Mouse (Mus musculus) small intestine, adult 2 months (tissue): ENCODE data around the gene Mylk3. TPM values are rescaled to one million over a fixed set of nuclear protein-coding genes. Genes with fewer than 3 reads are reported as not detected.

Source experiments
- H3K27ac ChIP-seq: fragments of 200-500 bp; 2 replicates; pipeline ENCODE4 v1.5.1; 2012; ENCODE audit warnings: low read depth, low read length, control low read depth, inconsistent platforms; ENCODE audit not compliant: insufficient read depth
- H3K27me3 ChIP-seq: fragments of 200-500 bp; 2 replicates; pipeline ENCODE4 v1.6.1; 2012; ENCODE audit warnings: mild to moderate bottlenecking, moderate library complexity, low read length, inconsistent platforms; ENCODE audit not compliant: control insufficient read depth, insufficient read depth
- H3K36me3 ChIP-seq: fragments of 200-500 bp; 2 replicates; pipeline ENCODE4 v1.6.1; 2012; ENCODE audit warnings: mild to moderate bottlenecking, low read length, control low read depth, inconsistent platforms; ENCODE audit not compliant: control insufficient read depth, insufficient read depth
- H3K4me1 ChIP-seq: fragments of 200-500 bp; 2 replicates; pipeline ENCODE4 v1.6.1; 2012; ENCODE audit warnings: low read length, inconsistent platforms, mixed read lengths; ENCODE audit not compliant: control insufficient read depth, insufficient read depth, insufficient read length
- H3K4me3 ChIP-seq: fragments of 200-500 bp; 2 replicates; pipeline ENCODE4 v1.5.1; 2012; ENCODE audit warnings: low read depth, mild to moderate bottlenecking, control low read depth, inconsistent platforms, low read length, moderate library complexity
- CTCF ChIP-seq: fragments of 200-500 bp; IDR thresholded peaks from 2 replicates; pipeline ENCODE4 v1.5.1; 2012; ENCODE audit warnings: low read depth, mild to moderate bottlenecking, control low read depth, inconsistent platforms, low read length, moderate library complexity, mixed read lengths; ENCODE audit not compliant: insufficient replicate concordance, insufficient read length; ENCODE audit errors: extremely low read depth
- POLR2A ChIP-seq: fragments of 200-500 bp; IDR thresholded peaks from 2 replicates; pipeline ENCODE4 v1.6.1; 2012; ENCODE audit warnings: low read depth, mild to moderate bottlenecking, control low read depth, inconsistent platforms, low read length, moderate library complexity
- WGBS: fragments of 180-500 bp; shearing (Covaris S2); methylation state at CpG from one replicate; pipeline ENCODE4 v1.1.7; 2018; 5-methylcytosine and 5-hydroxymethylcytosine counted together
- polyA plus RNA-seq: library from polyadenylated mRNA; depleted of rRNA; stranded (reverse); fragments of >200 nt; gene quantifications from 2 replicates; pipeline ENCODE4 v1.2.3, GENCODE M21; 2012

The Mylk3 gene
- polyA plus RNA-seq, 1 experiment, result not detected

DNA sequence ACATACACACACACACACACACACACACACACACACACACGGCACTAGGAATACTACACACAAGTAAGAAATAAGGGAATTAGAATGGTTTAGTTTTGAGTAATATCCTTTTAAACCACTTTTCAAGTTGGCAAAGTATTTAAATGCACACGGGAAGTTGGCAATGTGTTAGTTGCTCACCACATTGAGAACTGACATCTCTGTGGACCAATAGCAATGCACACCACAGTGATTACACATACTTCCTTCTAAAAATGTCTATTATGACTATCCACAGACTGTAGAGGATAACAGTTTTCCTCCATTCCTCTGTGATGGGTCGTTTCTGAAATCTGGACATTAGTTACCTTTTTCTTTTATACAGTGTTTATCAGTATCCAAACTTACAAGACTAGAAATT lies 63.1 kb downstream of the Mylk3 start:
- Histone ChIP-seq H3K27ac (no peak overlapping the region), H3K4me1 (no peaks in the 10 kb centered on the region), H3K4me3 (no peak overlapping the region), H3K36me3 (no peaks in the 10 kb centered on the region), H3K27me3 (no peaks in the 10 kb centered on the region)
- no peak for TF ChIP-seq POLR2A
- no peak for TF ChIP-seq CTCF
- 77% methylated on average over 3 of the region's 3 CpGs for WGBS

- WGBS, result 92% methylated on average over 15 of the region's 15 CpGs
- Histone ChIP-seq H3K27ac (no peak overlapping the region), H3K4me1 (no peaks in the 10 kb centered on the region), H3K36me3 (no peaks in the 10 kb centered on the region), H3K27me3 (no peaks in the 10 kb centered on the region), H3K4me3 (no peak overlapping the region)
- TF ChIP-seq POLR2A (no peak), CTCF (no peak)
These were observed 64.2 kb downstream of the Mylk3 start for GRCm38 (mm10) chr8:85321981-85322380.

DNA sequence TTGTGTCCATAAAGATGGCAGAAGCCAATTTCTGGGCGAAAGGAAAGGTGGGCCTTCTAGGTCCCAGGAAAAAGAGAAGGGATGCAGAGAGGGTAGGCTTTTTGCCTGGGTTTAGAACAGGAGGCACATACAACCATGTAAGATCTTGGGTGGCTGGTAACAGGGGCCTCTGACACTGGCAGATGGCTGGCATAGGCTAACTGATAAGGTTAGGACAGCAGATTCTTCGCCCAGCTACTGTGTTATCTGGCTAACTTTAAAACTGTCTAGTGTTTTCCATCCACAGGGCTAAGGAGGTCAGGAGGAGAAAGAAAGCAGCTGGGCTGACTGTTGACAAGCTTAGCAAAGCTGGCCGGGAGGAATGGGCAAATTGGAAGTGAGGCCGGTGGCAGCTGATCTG lies 67.6 kb downstream of the Mylk3 start:
- Histone ChIP-seq H3K4me3 (no peak overlapping the region), H3K4me1 (no peaks in the 10 kb centered on the region), H3K36me3 (no peaks in the 10 kb centered on the region), H3K27me3 (no peaks in the 10 kb centered on the region), H3K27ac (no peak overlapping the region)
- TF ChIP-seq POLR2A, result no peak
- no peak for TF ChIP-seq CTCF
- 94% methylated on average over 4 of the region's 4 CpGs for WGBS

- 85% methylated on average over 3 of the region's 3 CpGs for WGBS
- Histone ChIP-seq H3K4me1 (no peaks in the 10 kb centered on the region), H3K36me3 (peaks cover 3% of the 10 kb centered on the region; the same call in 1 of the 2 replicates), H3K27me3 (no peaks in the 10 kb centered on the region), H3K4me3 (no peak overlapping the region), H3K27ac (no peak overlapping the region)
- TF ChIP-seq CTCF, result no peak
- no peak for TF ChIP-seq POLR2A
These were observed 73.1 kb downstream of the Mylk3 start for GRCm38 (mm10) chr8:85313036-85313435.

GRCm38 (mm10) chr8:85311743-85312142 lies 74.4 kb downstream of the Mylk3 start:
- TF ChIP-seq CTCF (no peak), POLR2A (no peak)
- no peak overlapping the region for H3K4me3 ChIP-seq
- no peaks in the 10 kb centered on the region for H3K27me3 ChIP-seq

GRCm38 (mm10) chr8:85308564-85308963 lies 77.6 kb downstream of the Mylk3 start:
- Histone ChIP-seq H3K4me1 (no peaks in the 10 kb centered on the region), H3K36me3 (peaks cover 21% of the 10 kb centered on the region), H3K27me3 (no peaks in the 10 kb centered on the region), H3K27ac (no peak overlapping the region), H3K4me3 (no peak overlapping the region)
- TF ChIP-seq CTCF, result no peak
- no peak for TF ChIP-seq POLR2A
- 91% methylated on average over 2 of the region's 2 CpGs for WGBS

More at GRCm38 (mm10) chr8:85311743-85312142, 74.4 kb downstream of the Mylk3 start:
- H3K27ac ChIP-seq, result no peak overlapping the region
- peaks cover 7% of the 10 kb centered on the region for H3K36me3 ChIP-seq
- no peaks in the 10 kb centered on the region for H3K4me1 ChIP-seq

GRCm38 (mm10) chr8:85303531-85303930 lies 82.6 kb downstream of the Mylk3 start:
- TF ChIP-seq CTCF, result no peak
- TF ChIP-seq POLR2A, result no peak
- peaks cover 25% of the 10 kb centered on the region for H3K36me3 ChIP-seq
- no peaks in the 10 kb centered on the region; the same call in 1 of the 2 replicates for H3K4me1 ChIP-seq
- no peaks in the 10 kb centered on the region for H3K27me3 ChIP-seq
- H3K27ac ChIP-seq, result no peak overlapping the region
- H3K4me3 ChIP-seq, result no peak overlapping the region
- WGBS, result 68% methylated on average over 5 of the region's 5 CpGs
